Mouse (Mus musculus) kidney, adult 2 months (tissue): ENCODE measurements around the gene Snx29. TPM values are rescaled to one million over a fixed set of nuclear protein-coding genes. Genes with fewer than 3 reads are reported as not detected.

Source experiments
- DNase-seq: peaks from one replicate; pipeline ENCODE4 v3.0.0; 2021
- H3K27ac ChIP-seq: fragments of 200-500 bp; 2 replicates; pipeline ENCODE4 v1.5.1; 2012; ENCODE audit warnings: low read depth, low read length, control low read depth, inconsistent platforms; ENCODE audit not compliant: insufficient read depth
- H3K27me3 ChIP-seq: fragments of 200-500 bp; replicated peaks from 2 replicates; pipeline ENCODE4 v1.6.1; 2012; ENCODE audit warnings: mild to moderate bottlenecking, moderate library complexity, low read length, inconsistent platforms; ENCODE audit not compliant: control insufficient read depth, insufficient read depth
- H3K36me3 ChIP-seq: fragments of 200-500 bp; 2 replicates; pipeline ENCODE4 v1.6.1; 2012; ENCODE audit warnings: mild to moderate bottlenecking, moderate library complexity, low read length, inconsistent platforms; ENCODE audit not compliant: control insufficient read depth, insufficient read depth
- H3K4me1 ChIP-seq: fragments of 200-500 bp; 2 replicates; pipeline ENCODE4 v1.6.1; 2011; ENCODE audit warnings: low read length; ENCODE audit not compliant: control insufficient read depth, insufficient read depth
- H3K4me3 ChIP-seq: fragments of 200-500 bp; 2 replicates; pipeline ENCODE4 v1.5.1; 2011; ENCODE audit warnings: mild to moderate bottlenecking, low read depth, low read length, control low read depth; ENCODE audit not compliant: insufficient read depth
- CTCF ChIP-seq: fragments of 200-500 bp; conservative IDR thresholded peaks from 2 replicates; pipeline ENCODE4 v1.5.1; 2011; ENCODE audit warnings: low read depth, mild to moderate bottlenecking, control low read depth, low read length, moderate library complexity, mixed read lengths; ENCODE audit not compliant: insufficient read depth, insufficient read length
- POLR2A ChIP-seq: fragments of 200-500 bp; IDR thresholded peaks from one replicate; pipeline ENCODE4 v1.6.1; 2011; ENCODE audit warnings: low read depth, low read length, control low read depth
- WGBS: fragments of 180-500 bp; shearing (Covaris S2); methylation state at CpG from one replicate; pipeline ENCODE4 v1.1.7; 2018; 5-methylcytosine and 5-hydroxymethylcytosine counted together
- polyA plus RNA-seq: library from polyadenylated mRNA; depleted of rRNA; stranded (reverse); fragments of >200 nt; gene quantifications from 2 replicates; pipeline ENCODE4 v1.2.3, GENCODE M21; 2012

Gene Snx29
- polyA plus RNA-seq, 1 experiment: 64.8 TPM

GRCm38 (mm10) chr16:11753466-11753865, 430.8 kb downstream of the Snx29 start:
- Histone ChIP-seq H3K27me3 (no peaks in the 10 kb centered on the region), H3K27ac (no peak overlapping the region), H3K4me3 (no peak overlapping the region), H3K4me1 (no peaks in the 10 kb centered on the region), H3K36me3 (no peaks in the 10 kb centered on the region)
- 97% methylated on average over 2 of the region's 2 CpGs for WGBS
- no peak for DNase-seq
- TF ChIP-seq CTCF (no peak), POLR2A (no peak)

DNA sequence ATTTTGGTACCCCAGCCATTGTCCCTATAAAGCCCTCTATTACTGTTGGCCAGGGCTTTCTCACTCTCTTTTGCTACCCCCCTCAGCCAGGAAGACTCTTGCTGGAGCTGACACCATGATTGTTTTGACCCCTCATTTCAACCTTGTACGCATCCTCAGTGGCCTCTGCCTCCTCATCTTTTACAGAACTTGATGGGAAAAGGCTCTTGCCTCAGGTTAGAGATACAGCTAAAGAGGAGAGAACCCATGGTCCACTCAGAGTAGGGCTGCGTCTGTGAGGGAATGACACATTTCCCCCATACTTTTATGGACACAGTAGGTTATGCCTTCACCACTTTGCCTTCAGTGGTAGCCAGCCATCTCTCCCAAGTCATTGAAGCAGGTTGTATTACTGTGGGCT, 431.4 kb downstream of the Snx29 start:
- no peak overlapping the region for H3K27ac ChIP-seq
- no peak for TF ChIP-seq POLR2A
- TF ChIP-seq CTCF: no peak
- H3K4me3 ChIP-seq: no peak overlapping the region
- H3K27me3 ChIP-seq: no peaks in the 10 kb centered on the region
- no peaks in the 10 kb centered on the region for H3K36me3 ChIP-seq
- no peak for DNase-seq
- WGBS: 98% methylated on average over 2 of the region's 2 CpGs
- no peaks in the 10 kb centered on the region for H3K4me1 ChIP-seq

- TF ChIP-seq POLR2A (no peak), CTCF (no peak)
- WGBS: 78% methylated on average over 9 of the region's 9 CpGs
- H3K27me3 ChIP-seq: no peaks in the 10 kb centered on the region
- H3K27ac ChIP-seq: no peak overlapping the region
- no peak for DNase-seq
- H3K4me1 ChIP-seq: no peaks in the 10 kb centered on the region
- no peaks in the 10 kb centered on the region for H3K36me3 ChIP-seq
- H3K4me3 ChIP-seq: no peak overlapping the region
Observed at GRCm38 (mm10) chr16:11755281-11756066, 432.8 kb downstream of the Snx29 start.

GRCm38 (mm10) chr16:11756598-11757245, 434.0 kb downstream of the Snx29 start:
- Histone ChIP-seq H3K4me3 (no peak overlapping the region), H3K4me1 (no peaks in the 10 kb centered on the region), H3K36me3 (no peaks in the 10 kb centered on the region), H3K27me3 (no peaks in the 10 kb centered on the region), H3K27ac (no peak overlapping the region)
- WGBS: 58% methylated on average over 1 of the region's 1 CpGs
- DNase-seq: no peak
- no peak for TF ChIP-seq CTCF
- no peak for TF ChIP-seq POLR2A

DNA sequence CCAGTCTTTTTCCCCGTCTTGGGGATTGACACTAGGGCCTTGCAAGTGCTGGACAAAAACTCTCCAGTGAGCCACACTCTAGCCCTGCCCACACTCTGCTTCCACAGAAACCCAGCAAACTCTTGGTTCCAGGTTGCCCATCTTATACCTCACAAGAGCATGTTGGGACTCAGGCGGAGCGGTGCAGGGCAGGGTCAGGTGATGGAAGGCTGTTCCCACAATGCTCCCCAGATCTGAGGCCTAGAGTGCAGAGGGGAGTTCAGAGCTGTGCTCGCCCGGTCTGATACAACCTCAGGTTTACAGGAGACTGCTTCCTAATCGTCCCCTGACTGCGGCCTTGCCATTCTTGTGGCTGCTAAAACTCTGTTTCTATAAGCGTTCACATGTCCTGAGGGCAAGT, 434.8 kb downstream of the Snx29 start:
- DNase-seq: no peak
- TF ChIP-seq CTCF (no peak), POLR2A (no peak)
- Histone ChIP-seq H3K36me3 (no peaks in the 10 kb centered on the region), H3K4me3 (no peak overlapping the region), H3K27ac (no peak overlapping the region), H3K27me3 (no peaks in the 10 kb centered on the region), H3K4me1 (no peaks in the 10 kb centered on the region)
- WGBS: 92% methylated on average over 8 of the region's 8 CpGs

DNA sequence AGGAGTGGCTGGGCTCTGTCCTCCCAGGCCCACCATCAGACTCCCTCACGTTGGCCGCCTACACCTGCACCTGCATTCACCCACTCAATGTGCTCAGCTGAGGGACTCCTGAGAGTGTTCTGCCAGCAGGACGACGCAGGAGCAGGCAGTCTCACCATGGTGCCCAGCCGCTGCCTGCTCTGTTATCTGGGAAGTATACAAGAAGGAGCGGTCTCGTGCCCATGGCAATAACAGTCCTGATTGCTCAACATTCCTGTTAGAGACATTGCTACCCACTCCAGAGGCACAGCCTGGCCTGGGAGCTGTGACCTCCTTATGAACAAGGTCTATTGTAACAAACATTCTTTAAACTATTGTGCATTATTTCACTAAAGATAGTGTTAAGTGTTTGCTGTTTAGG, 435.2 kb downstream of the Snx29 start:
- DNase-seq: no peak
- TF ChIP-seq CTCF (no peak), POLR2A (no peak)
- WGBS: 87% methylated on average over 7 of the region's 7 CpGs
- Histone ChIP-seq H3K4me3 (no peak overlapping the region), H3K27me3 (no peaks in the 10 kb centered on the region), H3K4me1 (no peaks in the 10 kb centered on the region), H3K36me3 (no peaks in the 10 kb centered on the region), H3K27ac (no peak overlapping the region)

GRCm38 (mm10) chr16:11772318-11772717, 449.6 kb downstream of the Snx29 start:
- H3K27ac ChIP-seq: no peak overlapping the region
- no peak for DNase-seq
- 77% methylated on average over 2 of the region's 2 CpGs for WGBS
- H3K4me1 ChIP-seq: no peaks in the 10 kb centered on the region
- H3K36me3 ChIP-seq: no peaks in the 10 kb centered on the region
- H3K4me3 ChIP-seq: no peak overlapping the region
- no peaks in the 10 kb centered on the region for H3K27me3 ChIP-seq
- TF ChIP-seq POLR2A: no peak
- no peak for TF ChIP-seq CTCF
